Mouse (Mus musculus) liver, adult (tissue): ENCODE results near the gene Fstl4.

Source experiments
- GATA4 ChIP-seq: IDR thresholded peaks from 2 replicates; pipeline ENCODE4 v1.6.1; 2014; ENCODE audit warnings: mild to moderate bottlenecking, low read length; ENCODE audit not compliant: insufficient replicate concordance

The Fstl4 gene

DNA sequence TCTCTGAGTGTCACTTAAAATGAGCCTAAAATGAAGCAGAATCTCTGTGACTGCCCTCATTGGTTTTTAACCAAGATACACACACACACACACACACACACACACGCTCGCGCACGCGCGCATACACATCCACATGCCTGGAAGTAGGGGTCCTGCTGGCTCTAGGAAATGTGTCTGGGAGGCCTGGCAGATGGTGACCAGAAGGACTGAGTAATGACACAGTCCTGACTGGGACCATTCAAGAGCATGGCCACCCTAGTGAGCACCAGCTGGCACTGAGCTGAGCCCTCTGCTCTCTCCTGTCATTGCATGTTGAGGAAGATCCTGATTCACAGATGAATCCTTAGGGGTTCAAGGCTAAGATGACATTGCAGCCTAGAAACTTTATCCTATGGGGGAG lies 261.3 kb downstream of the Fstl4 start:
- TF ChIP-seq GATA4, result no peak

DNA sequence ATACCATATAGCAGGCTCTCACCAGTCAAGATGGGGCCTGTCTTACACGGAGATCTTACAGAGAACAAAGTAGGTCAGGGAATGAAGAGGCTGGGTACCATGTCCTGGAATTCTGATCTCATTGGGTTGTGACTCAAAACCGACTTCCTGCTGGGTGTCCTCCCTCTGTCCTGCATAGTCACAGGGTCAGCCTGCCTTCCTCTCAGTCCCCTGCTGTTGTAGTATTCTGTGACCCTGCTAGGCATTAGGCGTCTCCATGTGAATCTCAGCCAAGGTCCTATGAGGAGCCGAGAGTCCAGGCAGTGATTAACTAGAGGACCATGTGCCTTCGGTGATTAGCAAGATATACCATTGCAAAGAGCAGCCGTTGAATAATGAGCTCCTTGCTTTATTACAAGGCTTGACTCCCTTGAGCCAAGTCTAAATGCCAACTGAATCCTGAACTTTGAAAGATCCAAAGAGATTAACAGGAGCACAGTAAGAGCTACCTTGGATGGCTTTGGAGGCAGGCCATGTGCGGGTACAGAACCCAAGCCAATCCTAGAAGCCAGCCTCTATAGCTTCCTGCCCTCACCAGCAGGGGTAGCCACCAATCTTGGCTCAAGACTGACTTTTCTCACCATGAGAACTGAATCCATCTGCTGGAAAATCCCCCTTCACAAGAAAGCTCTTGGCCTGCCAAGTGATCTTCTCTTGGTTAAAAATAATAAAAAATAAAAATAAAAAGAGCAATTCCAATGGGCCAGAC lies 264.2 kb downstream of the Fstl4 start:
- no peak for TF ChIP-seq GATA4

DNA sequence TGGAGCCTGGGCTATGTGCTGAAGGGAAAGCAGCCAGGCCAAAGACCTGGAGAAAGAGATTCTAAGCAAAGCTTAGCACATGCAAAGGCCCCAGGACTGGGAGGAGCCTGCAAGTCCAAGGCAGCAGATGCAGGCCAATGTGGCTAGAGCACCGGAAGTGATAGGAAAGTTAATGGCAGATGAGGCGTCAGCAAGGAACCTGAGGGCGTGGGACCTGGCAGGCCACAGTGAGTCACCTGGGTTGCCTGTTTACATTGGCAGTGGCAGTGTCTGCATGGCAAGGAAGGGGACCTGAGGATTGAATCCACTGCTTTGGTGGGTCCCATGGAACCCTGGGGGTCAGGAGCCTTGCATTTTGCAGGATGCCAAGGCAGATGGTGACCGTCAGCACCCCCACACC lies 267.3 kb downstream of the Fstl4 start:
- no peak for TF ChIP-seq GATA4

DNA sequence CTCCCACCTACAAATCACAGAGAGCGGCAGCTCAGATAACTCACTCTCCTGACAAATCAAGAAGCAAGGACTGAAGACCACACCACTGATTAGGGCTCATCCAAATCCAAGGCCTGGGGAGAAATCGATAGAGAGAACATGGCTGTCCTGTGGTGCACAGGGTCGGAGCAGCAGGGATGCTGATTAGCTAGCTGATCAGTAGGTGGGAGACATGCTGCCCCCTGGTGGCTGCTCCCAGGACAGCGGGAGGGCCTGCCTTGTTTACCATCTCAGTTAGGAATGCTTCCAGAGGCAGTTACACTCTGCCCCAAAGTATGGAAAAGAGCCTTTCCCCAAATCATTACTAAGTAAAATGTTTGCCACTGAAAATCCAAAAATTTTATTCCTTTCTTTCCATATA lies 267.9 kb downstream of the Fstl4 start:
- TF ChIP-seq GATA4, result no peak

DNA sequence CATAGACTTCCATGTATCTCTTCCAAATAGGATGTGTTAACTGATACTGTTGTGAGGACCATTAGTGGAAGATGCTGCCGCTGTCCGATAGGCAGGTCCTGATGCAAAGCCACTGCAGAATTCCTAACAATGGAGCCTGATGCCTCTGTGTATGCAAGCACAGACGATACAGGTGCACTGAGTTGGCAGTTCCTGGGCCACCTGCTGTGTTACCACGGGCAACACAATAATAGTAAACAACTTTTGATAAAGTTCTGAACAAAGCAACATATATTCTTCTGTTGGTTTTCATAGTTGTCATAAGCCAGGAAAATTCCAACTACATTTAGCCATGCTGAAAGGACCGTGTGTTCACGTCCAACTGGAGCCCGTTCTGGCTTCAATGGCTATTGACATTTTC lies 271.0 kb downstream of the Fstl4 start:
- TF ChIP-seq GATA4, result no peak

DNA sequence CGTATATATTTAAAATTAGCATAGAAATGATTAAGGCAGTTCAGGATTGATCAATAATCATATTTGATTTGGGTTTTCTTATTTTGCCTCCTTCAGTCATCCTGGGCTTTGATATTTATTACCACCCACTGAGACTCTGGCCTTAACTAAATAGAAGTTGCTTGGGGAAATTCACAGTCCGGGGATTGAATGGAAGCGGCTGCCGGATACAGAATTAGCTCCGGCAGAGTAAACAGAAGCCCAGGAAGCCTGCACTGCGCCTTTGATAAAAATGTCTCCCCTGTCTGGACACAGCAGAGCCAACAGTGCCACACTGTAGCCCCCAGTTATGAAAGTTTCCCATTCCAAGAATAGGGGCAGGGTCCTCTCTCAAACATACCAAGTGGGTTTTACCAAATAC lies 282.4 kb downstream of the Fstl4 start:
- no peak for TF ChIP-seq GATA4

DNA sequence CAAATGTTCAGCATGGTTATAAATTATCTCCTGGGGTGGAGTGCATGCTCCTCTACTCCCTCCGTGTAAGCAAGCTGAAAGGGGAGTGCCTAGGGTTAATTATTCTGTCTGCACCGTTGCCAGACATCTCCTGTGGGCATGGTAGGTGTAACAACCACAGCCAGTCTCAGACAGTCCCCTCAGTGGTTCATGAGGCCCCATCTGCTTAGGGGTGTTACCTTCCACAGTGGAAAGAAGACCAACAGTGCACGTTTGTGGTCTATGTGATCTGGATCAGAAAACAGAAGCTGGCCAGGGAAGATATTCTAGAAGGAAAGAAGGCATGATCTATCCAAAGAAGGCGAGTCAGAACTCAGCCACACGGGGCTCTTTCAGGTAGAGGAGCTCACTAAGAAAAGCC lies 289.7 kb downstream of the Fstl4 start:
- TF ChIP-seq GATA4, result no peak

DNA sequence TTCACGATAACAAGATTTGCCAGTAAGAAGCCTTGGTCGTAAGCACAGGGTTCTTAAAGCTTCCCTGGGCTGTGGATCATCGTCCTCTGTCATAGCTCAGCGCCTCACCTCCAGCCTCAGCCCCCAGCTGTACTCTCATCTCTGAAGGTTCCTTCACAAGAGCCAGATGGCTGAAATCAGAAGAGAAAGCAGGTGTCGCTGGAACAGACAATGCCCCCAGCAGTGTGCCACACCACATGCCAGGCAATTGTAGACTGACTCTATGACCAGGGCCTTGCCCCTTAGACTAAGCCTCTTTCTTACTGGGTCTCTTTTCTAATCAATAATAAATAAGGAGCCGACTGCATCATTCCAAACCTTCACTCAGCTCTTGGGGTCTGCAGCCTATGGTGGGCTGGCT lies 291.5 kb downstream of the Fstl4 start:
- no peak for TF ChIP-seq GATA4

DNA sequence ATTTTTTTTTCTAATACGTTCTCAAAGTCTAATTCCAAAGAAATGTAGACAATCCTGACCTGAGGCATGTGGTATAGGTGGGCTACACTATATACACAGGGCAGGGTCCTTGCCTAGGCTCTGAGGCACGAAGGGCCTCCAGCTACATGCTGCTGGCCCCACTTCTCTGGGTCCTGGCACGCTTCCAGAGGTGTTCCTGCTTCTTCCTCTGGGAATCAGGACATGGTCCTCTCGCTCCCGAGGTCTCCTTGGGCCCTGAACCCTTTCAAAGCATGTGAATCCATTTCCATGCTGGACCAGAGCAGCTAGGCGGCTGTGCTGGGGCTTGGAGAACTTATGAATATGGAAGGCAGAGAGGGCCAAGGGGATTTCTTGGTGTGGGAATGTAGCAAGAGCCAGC lies 292.3 kb downstream of the Fstl4 start:
- TF ChIP-seq GATA4, result no peak

DNA sequence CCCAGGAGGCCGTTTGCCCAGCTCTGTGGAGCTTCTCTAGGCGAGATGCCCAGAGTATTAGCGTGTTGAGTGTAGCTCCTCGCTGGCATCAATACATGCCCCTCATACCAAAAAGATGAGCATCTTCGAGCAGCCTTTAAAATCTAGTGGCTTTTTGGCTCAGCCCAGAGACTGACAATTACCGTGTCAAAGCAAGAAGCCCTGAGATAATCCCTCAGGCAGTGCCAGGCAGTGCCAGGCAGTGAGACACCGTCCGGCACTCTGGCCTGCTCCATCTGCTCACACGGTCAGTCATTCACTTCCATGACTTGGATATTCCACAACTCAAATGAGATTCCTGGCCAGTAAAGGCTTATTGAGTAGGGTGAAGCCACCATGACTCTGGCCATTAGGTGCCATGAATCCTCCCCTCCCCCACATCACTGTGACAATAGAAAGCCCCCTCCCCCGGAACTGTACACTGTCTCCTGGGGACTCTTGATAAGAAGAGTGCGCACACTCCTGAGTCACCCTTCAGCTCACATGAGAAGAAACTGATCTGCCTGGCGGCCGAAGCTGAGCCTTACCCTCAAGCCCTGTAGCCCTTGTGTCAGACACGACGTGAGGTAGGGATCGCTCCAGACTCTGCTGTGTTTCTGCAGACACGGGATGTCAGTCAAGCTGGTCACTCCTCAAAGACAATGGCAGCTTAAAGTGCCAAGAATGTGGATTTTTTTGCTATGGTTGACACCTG lies 293.6 kb downstream of the Fstl4 start:
- TF ChIP-seq GATA4, result no peak

DNA sequence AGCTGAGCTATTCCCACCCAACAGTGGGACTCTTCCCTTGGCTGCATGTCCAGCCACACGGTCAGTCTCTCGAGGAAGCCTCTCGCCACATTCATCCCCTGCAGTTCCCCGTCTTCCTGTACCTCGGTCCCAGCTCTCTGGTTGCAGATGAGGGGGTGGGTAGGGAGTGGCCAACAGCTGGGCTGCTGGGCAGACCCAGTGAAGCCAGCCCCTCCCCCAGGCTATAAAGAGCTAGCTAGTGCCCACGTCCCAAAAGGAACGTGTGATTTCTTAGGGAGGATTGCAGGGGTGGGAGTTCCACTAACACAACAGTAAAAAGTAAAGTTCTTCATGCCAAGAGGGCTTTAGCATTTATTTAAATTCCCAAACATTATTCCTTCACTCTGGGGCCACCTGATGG lies 294.1 kb downstream of the Fstl4 start:
- TF ChIP-seq GATA4, result no peak

DNA sequence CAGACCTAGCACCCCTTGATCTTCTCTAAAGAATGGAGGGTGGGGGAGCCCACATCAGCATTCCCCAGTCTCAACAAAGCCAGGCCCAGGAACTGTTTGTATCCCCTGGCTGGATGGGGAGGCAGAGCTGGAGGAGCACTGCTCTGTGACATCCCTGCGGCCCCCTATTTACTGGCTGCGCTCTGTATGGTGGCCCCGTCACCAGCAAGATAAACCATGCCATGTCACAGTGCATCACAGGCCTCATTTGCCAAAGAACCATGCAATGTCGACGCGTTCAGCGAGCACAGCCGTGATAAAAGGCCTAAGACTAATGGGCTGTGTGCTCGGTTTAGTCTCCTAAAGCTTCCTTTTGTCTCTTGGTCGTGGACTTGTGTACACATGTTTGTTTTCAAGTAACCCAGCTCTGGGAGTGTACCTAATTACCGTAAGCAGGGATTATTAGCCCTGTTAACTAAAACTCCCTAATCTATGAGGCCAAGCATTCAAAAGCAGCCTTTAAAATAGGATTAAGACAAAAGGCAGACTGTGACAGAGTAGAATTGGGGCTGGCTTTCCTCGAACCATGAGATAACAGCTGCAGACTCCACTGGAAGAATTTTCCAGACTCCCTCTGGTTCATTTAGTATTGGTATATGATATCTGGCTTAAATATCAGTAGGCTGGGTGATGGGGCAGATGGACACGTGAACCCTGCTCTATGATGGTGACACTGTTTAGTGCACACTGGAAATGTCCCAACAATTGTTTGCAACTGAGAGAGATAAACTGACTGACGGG lies 303.5 kb downstream of the Fstl4 start:
- TF ChIP-seq GATA4, result no peak

DNA sequence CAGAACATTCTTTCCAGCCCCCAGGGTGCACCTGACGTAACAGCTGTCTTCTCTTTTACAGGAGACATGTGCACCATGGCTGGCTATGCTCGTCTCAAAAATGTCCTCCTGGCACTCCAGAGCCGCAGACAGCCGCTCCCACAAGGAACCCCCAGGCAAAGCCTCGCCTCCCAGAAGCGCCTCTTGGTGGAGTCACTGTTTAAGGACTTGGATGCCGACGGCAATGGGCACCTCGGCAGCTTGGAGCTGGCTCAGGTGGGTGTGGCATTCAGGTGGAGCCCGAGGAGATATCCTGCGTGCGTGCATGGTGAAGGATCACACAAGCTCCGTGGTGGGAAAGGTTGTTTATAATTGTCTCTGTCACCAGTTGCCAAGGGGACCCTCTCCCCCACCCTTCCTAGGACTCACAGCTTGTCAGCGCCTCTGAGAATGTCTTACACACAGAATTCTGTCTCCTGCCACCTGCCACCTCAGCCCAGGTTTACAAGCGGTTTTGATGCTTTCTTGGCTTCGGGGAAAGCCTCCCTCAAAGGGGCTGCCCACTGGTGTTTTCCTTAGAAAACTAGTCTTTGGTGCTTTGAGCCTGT lies 304.1 kb downstream of the Fstl4 start:
- TF ChIP-seq GATA4, result no peak

DNA sequence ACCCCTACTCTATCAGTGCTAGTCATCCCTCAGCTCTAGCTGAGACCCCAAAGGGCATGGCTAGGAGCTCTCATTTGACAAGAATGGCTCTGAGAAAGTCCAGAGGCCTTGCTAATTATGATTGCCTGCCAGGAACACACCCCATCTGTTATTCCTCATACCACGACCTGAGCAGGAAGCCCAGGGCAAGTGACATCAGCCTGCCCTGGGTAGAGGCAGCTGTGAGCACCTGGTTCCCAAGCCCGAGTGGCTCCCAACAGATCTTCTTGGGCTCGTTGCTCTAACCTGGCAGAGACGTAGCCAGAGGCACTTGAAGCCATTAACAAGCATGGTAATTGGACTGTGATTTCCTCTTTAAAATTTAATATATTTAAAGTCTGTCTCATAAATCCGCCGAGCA lies 305.3 kb downstream of the Fstl4 start:
- no peak for TF ChIP-seq GATA4

DNA sequence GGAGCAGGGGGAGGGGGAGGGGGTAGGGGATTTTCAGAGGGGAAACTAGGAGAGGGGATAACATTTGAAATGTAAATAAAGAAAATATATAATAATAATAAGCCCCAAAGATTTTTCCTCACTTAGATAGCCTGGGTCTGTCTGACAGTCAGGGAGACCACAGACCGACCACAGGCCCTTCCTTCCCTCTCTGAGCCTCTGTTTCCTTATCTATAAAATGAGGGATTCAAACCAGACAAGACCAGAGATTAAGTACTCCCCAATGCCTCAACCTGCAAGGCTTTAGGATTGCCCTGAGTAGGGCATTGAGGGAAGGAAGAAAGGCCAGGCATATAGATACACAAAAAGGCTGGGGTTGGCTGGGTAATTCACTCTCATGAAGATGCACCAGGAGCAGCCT lies 307.2 kb downstream of the Fstl4 start:
- no peak for TF ChIP-seq GATA4

DNA sequence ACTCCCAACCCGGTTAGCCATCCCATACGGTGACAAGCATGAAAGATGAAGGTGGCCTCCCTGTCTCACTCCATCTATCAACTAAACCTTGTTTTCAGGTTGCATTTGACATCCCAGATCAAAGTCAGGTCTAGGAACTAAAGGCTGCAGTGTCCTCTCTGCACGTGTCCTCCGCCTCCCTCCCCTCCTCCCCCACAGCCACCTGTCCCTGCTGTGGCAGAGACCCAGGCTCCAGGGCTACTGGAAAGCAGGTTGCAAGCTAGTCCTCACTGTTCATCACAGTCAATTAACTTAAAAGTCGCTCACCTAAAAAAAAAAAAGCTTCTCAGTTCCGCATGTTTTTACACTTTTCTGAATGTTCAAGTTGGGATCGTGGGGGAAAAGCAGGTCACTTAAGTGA lies 313.2 kb downstream of the Fstl4 start:
- TF ChIP-seq GATA4, result no peak
